Mouse (Mus musculus) heart, embryonic 12.5 days (tissue): ENCODE measurements around the gene Grin3b. TPM values are rescaled to one million over a fixed set of nuclear protein-coding genes. Genes with fewer than 3 reads are reported as not detected.

Experiments
- ATAC-seq: fragments of 200-750 bp; cut with Nextera tagmentation; 2 replicates; pipeline ENCODE4 v1.8.0; 2017; ENCODE audit warnings: moderate TSS enrichment, moderate library complexity; ENCODE audit not compliant: insufficient number of reproducible peaks, low FRiP score
- H3K27ac ChIP-seq: fragments of 300-500 bp; sonication (generic); 2 replicates; pipeline ENCODE4 v1.5.1; 2016; ENCODE audit warnings: mild to moderate bottlenecking, moderate library complexity; ENCODE audit not compliant: poor library complexity, severe bottlenecking
- H3K27me3 ChIP-seq: fragments of 300-500 bp; sonication (generic); replicated peaks from 2 replicates; pipeline ENCODE4 v1.6.1; 2016; ENCODE audit warnings: mild to moderate bottlenecking, moderate library complexity
- H3K36me3 ChIP-seq: fragments of 300-500 bp; sonication (generic); 2 replicates; pipeline ENCODE4 v1.6.1; 2016; ENCODE audit warnings: mild to moderate bottlenecking, moderate library complexity
- H3K4me1 ChIP-seq: fragments of 300-500 bp; sonication (generic); replicated peaks from 2 replicates; pipeline ENCODE4 v1.6.1; 2016; ENCODE audit warnings: mild to moderate bottlenecking
- H3K4me2 ChIP-seq: fragments of 300-500 bp; sonication (generic); 2 replicates; pipeline ENCODE4 v1.6.1; 2016; ENCODE audit warnings: mild to moderate bottlenecking, moderate library complexity
- H3K4me3 ChIP-seq: fragments of 300-500 bp; sonication (generic); 2 replicates; pipeline ENCODE4 v1.5.1; 2016; ENCODE audit warnings: mild to moderate bottlenecking
- H3K9ac ChIP-seq: fragments of 300-500 bp; sonication (generic); 2 replicates; pipeline ENCODE4 v1.6.1; 2016; ENCODE audit warnings: mild to moderate bottlenecking, moderate library complexity
- H3K9me3 ChIP-seq: fragments of 300-500 bp; sonication (generic); replicated peaks from 2 replicates; pipeline ENCODE4 v1.6.1; 2016; ENCODE audit warnings: mild to moderate bottlenecking, moderate library complexity
- WGBS: fragments of 180-500 bp; shearing (Covaris S2); methylation state at CpG from one replicate; pipeline ENCODE4 v1.1.7; 2016; 5-methylcytosine and 5-hydroxymethylcytosine counted together
- polyA plus RNA-seq: library from polyadenylated mRNA; unstranded; fragments of >200 nt; fragmentation: Nextera tagmentation; extraction: Ambion mirVana; gene quantifications from 2 replicates; pipeline ENCODE4 v1.2.1, GENCODE M21; 2016

The Grin3b gene
- polyA plus RNA-seq, 1 experiment from 2014 or later = 0.29 TPM

DNA sequence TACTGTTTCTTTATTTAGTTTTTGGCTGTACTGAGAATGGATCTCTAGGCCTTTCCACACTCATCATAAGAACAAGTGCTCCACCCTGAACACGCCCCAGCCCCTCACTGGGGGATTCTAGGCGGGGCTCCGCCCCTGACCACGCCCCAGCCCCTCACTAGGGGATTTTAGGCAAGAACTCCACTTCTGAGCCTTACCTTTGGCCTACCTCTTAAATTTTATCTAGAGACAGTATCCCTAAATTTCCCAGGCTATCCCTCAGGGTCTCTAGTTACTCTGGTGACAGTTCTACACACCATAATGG, 54.5 kb downstream of the Grin3b start:
- Histone ChIP-seq H3K9me3 (no peaks in the 10 kb centered on the region), H3K4me2 (no peak overlapping the region), H3K9ac (no peak overlapping the region), H3K36me3 (peaks cover 21% of the 10 kb centered on the region; the same call in 1 of the 2 replicates), H3K27ac (no peak overlapping the region), H3K4me3 (no peak overlapping the region), H3K4me1 (peaks cover 5% of the 10 kb centered on the region), H3K27me3 (no peaks in the 10 kb centered on the region)
- 57% methylated on average over 4 of the region's 4 CpGs for WGBS
- no peak for ATAC-seq

DNA sequence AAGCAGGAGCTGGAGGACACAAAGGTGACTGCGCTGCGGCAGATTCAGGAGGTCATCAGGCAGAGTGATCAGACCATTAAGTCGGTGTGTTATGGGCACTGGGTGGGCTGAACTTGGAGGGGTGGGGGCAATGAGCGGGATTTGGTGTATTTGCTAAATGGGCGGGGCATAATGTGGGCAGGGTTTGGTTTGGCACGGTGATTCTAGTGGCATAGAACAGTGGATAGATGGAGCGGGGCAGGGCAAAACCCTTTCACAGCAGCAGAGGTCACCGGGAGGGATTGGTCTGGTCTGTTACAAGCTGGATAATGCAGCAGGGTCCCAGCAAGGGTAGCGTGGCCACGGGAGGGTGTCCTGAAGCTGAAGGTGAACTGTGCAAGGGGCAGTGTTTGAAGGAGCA, 54.9 kb downstream of the Grin3b start:
- H3K4me1 ChIP-seq = 0 out of 2 replicates have a peak, but pooled peaks cover 1% of the 10 kb centered on the region
- no peaks in the 10 kb centered on the region for H3K27me3 ChIP-seq
- no peak overlapping the region for H3K9ac ChIP-seq
- no peak overlapping the region for H3K27ac ChIP-seq
- peaks cover 25% of the 10 kb centered on the region; the same call in 1 of the 2 replicates for H3K36me3 ChIP-seq
- no peak overlapping the region for H3K4me3 ChIP-seq
- WGBS = 77% methylated on average over 10 of the region's 10 CpGs
- no peak for ATAC-seq
- H3K4me2 ChIP-seq = no peak overlapping the region
- H3K9me3 ChIP-seq = no peaks in the 10 kb centered on the region

DNA sequence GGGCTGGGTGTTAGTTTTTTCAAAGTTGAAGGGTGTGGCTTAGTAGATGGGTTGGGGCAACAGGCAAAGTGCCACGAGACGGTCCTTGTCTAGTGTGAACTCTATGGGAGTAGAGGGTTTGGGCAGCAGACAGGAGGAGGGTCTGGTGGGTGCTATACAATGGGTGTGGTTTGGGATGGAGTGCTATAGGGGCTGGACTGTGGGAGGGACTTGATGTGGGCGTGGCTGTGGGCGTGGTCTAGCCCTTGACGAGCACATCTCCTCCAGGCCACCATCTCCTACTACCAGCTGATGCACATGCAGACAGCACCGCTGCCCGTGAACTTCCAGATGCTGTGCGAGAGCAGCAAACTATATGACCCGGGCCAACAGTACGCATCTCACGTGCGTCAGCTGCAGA, 55.4 kb downstream of the Grin3b start:
- peaks cover 27% of the 10 kb centered on the region for H3K36me3 ChIP-seq
- 65% methylated on average over 12 of the region's 12 CpGs for WGBS
- no peak overlapping the region for H3K4me3 ChIP-seq
- H3K4me2 ChIP-seq = no peak overlapping the region
- H3K27me3 ChIP-seq = no peaks in the 10 kb centered on the region
- H3K9me3 ChIP-seq = no peaks in the 10 kb centered on the region
- no peaks in the 10 kb centered on the region for H3K4me1 ChIP-seq
- no peak overlapping the region for H3K9ac ChIP-seq
- 0 out of 2 replicates have a peak, but pooled peaks have one; percentile 26 for ATAC-seq
- H3K27ac ChIP-seq = no peak overlapping the region

Other genes starting within 250 kb of the Grin3b start
- gene Polrmt, start 224.1 kb upstream of the Grin3b start, polyA plus RNA-seq = 35.4 and 35.9 TPM in 2 replicates
- gene Fgf22, start 215.6 kb upstream of the Grin3b start, polyA plus RNA-seq = 0.22 and 0.38 TPM in 2 replicates
- 78.7 and 78.9 TPM in 2 replicates for gene Rnf126, start 203.8 kb upstream of the Grin3b start, polyA plus RNA-seq
- 21.1 and 21.9 TPM in 2 replicates for gene Fstl3, start 193.4 kb upstream of the Grin3b start, polyA plus RNA-seq
- 0.24 TPM in 1 of 2 replicates, not detected in the other for gene Prss57, start 179.8 kb upstream of the Grin3b start, polyA plus RNA-seq
- 72.4 and 80.8 TPM in 2 replicates for gene Palm, start 177.1 kb upstream of the Grin3b start, polyA plus RNA-seq
- 0.40 and 0.60 TPM in 2 replicates for gene Misp, start 149.7 kb upstream of the Grin3b start, polyA plus RNA-seq
- gene Ptbp1, start 116.3 kb upstream of the Grin3b start, polyA plus RNA-seq = 139 and 142 TPM in 2 replicates
- gene Prtn3, start 96.2 kb upstream of the Grin3b start, polyA plus RNA-seq = 1.8 and 2.0 TPM in 2 replicates
- 14.2 and 15.5 TPM in 2 replicates for gene Plppr3, start 96.1 kb upstream of the Grin3b start, polyA plus RNA-seq
- gene Elane, start 84.5 kb upstream of the Grin3b start, polyA plus RNA-seq = 0.47 TPM in 1 of 2 replicates, not detected in the other
- gene Cfd, start 79.9 kb upstream of the Grin3b start, polyA plus RNA-seq = not detected in 2 replicates
- 48.3 and 50.1 TPM in 2 replicates for gene Med16, start 61.8 kb upstream of the Grin3b start, polyA plus RNA-seq
- 16.8 and 19.3 TPM in 2 replicates for gene Gm26602, start 59.9 kb upstream of the Grin3b start, polyA plus RNA-seq
- gene Kiss1r, start 53.7 kb upstream of the Grin3b start, polyA plus RNA-seq = 0.45 and 0.55 TPM in 2 replicates
- 92.8 and 97.3 TPM in 2 replicates for gene R3hdm4, start 49.5 kb upstream of the Grin3b start, polyA plus RNA-seq
- 6.3 and 8.3 TPM in 2 replicates for gene Arid3a, start 43.7 kb upstream of the Grin3b start, polyA plus RNA-seq
- gene Wdr18, start 10.6 kb upstream of the Grin3b start, polyA plus RNA-seq = 78.8 and 89.6 TPM in 2 replicates
- 20.8 and 20.9 TPM in 2 replicates for gene Tmem259, start 13.6 kb downstream of the Grin3b start, polyA plus RNA-seq
- gene Cnn2, start 17.9 kb downstream of the Grin3b start, polyA plus RNA-seq = 302 and 307 TPM in 2 replicates
- gene Abca7, start 25.8 kb downstream of the Grin3b start, polyA plus RNA-seq = 4.5 and 5.1 TPM in 2 replicates
- 7.5 and 8.5 TPM in 2 replicates for gene Arhgap45, start 45.9 kb downstream of the Grin3b start, polyA plus RNA-seq
- gene Polr2e, start 69.1 kb downstream of the Grin3b start, polyA plus RNA-seq = 132 and 135 TPM in 2 replicates
- 677 and 717 TPM in 2 replicates for gene Gpx4, start 76.5 kb downstream of the Grin3b start, polyA plus RNA-seq
- 13.0 and 14.6 TPM in 2 replicates for gene Sbno2, start 134.9 kb downstream of the Grin3b start, polyA plus RNA-seq
- gene Stk11, start 145.1 kb downstream of the Grin3b start, polyA plus RNA-seq = 10.8 and 13.8 TPM in 2 replicates
- 827 and 861 TPM in 2 replicates for gene Atp5d, start 167.9 kb downstream of the Grin3b start, polyA plus RNA-seq
- 1.7 and 3.6 TPM in 2 replicates for gene Cbarp, start 170.1 kb downstream of the Grin3b start, polyA plus RNA-seq
- gene Midn, start 177.6 kb downstream of the Grin3b start, polyA plus RNA-seq = 25.9 and 28.9 TPM in 2 replicates
- 110 and 118 TPM in 2 replicates for gene Cirbp, start 195.3 kb downstream of the Grin3b start, polyA plus RNA-seq
- gene 1600002K03Rik, start 202.2 kb downstream of the Grin3b start, polyA plus RNA-seq = 10.4 and 11.7 TPM in 2 replicates
- 16.6 and 17.2 TPM in 2 replicates for gene Efna2, start 208.8 kb downstream of the Grin3b start, polyA plus RNA-seq